Mouse (Mus musculus) hematopoietic multipotent progenitor cell, adult 10-12 weeks (in vitro differentiated cells): ENCODE results near the gene Gm10553. TPM values are rescaled to one million over a fixed set of nuclear protein-coding genes. Genes with fewer than 3 reads are reported as not detected.

ENCODE experiments used
- polyA plus RNA-seq: library from polyadenylated mRNA; stranded (reverse); fragments of >175 nt; gene quantifications from 2 replicates; pipeline ENCODE4 v1.2.3, GENCODE M21; 2012; ENCODE audit warnings: low replicate concordance

Gene Gm10553
- not detected in 2 replicates for polyA plus RNA-seq

GRCm38 (mm10) chr1:85099864-85100263 lies at the start of gene Gm10553:
Gm10553 (plus strand) TSS chr1:85100164.

GRCm38 (mm10) chr1:85109753-85110152 lies 9.8 kb downstream of the Gm10553 start, which contains the start of gene A530032D15Rik:
A530032D15Rik (minus strand) TSS chr1:85109853.

Other genes starting within 250 kb of the Gm10553 start
- gene Slc16a14, start 165.0 kb upstream of the Gm10553 start, polyA plus RNA-seq: 0.04 and 0.41 TPM in 2 replicates
- 1.4 and 2.0 TPM in 2 replicates for gene A530032D15Rik, start 9.7 kb downstream of the Gm10553 start, polyA plus RNA-seq
- gene C130026I21Rik, start 170.4 kb downstream of the Gm10553 start, polyA plus RNA-seq: 3.1 and 4.6 TPM in 2 replicates